Mouse (Mus musculus) bone marrow macrophage, adult 2 months (primary cell): ENCODE results near the gene Prlh. TPM values are rescaled to one million over a fixed set of nuclear protein-coding genes. Genes with fewer than 3 reads are reported as not detected.

ENCODE experiments used
- H3K27ac ChIP-seq: 2 replicates; pipeline ENCODE4 v1.5.1; 2012; ENCODE audit warnings: low read depth, low read length; ENCODE audit not compliant: insufficient read depth
- H3K4me1 ChIP-seq: 2 replicates; pipeline ENCODE4 v1.6.1; 2012; ENCODE audit warnings: low read length; ENCODE audit not compliant: control insufficient read depth, insufficient read depth
- H3K4me3 ChIP-seq: 2 replicates; pipeline ENCODE4 v1.5.1; 2012; ENCODE audit warnings: mild to moderate bottlenecking, low read length, moderate library complexity; ENCODE audit not compliant: insufficient read depth
- CTCF ChIP-seq: IDR thresholded peaks from 2 replicates; pipeline ENCODE4 v1.5.1; 2012; ENCODE audit warnings: low read depth, mild to moderate bottlenecking, low read length, moderate library complexity
- POLR2A ChIP-seq: IDR thresholded peaks from 2 replicates; pipeline ENCODE4 v1.6.1; 2012; ENCODE audit warnings: mild to moderate bottlenecking, low read depth, low read length, borderline replicate concordance
- polyA plus RNA-seq: library from polyadenylated mRNA; stranded (reverse); fragments of >200 nt; gene quantifications from 2 replicates; pipeline ENCODE4 v1.2.4, GENCODE M21; 2012; ENCODE audit not compliant: missing spikeins, insufficient read depth, insufficient read length

Gene Prlh
- polyA plus RNA-seq, 1 experiment: not detected

DNA sequence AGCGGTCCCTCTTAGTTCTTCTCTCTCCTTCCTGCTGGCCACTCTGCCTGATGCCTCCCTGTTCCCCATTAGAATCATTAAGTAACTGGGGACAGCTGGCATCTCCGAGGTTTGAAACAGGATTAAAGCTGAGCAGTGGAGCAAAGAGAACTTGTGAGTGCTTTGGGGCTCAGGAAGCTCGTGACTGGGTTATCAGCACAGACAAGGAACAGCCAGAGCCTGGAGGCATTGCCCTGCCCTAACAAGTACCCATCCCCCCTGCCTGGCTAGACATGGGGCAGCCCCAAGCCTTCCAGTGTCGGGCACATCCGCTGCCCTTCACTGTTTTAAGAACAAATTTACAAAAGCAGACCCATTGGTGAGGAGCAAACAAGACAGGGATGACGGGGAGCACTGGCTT is 35.4 kb upstream of the Prlh start:
- TF ChIP-seq CTCF (no peak), POLR2A (no peak)
- peaks cover 8% of the 10 kb centered on the region for H3K4me1 ChIP-seq
- no peak overlapping the region for H3K27ac ChIP-seq
- H3K4me3 ChIP-seq: no peak overlapping the region

DNA sequence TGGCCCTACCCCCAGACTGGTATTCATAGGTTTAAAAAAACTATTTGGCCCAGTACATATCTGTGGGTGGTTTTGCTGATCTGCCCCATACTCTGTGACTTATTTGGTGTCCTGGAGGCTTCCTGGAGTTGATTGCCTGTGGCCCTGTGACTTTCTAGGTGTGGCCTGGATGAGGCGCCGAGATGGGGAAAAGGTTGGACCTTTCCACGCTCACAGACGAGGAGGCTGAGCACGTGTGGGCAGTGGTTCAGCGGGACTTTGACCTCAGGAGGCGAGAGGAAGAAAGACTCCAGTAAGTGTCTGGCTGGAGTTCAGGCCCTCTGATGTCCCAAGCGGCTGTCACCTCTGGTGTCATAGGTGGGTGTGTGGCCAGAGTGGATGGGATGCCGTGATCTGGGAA is 31.2 kb upstream of the Prlh start:
- no peaks in the 10 kb centered on the region for H3K4me1 ChIP-seq
- no peak for TF ChIP-seq CTCF
- no peak for TF ChIP-seq POLR2A
- no peak overlapping the region for H3K27ac ChIP-seq
- no peak overlapping the region for H3K4me3 ChIP-seq

GRCm38 (mm10) chr1:90926030-90926429 is 26.9 kb upstream of the Prlh start:
- H3K4me1 ChIP-seq: no peaks in the 10 kb centered on the region
- H3K4me3 ChIP-seq: no peak overlapping the region
- TF ChIP-seq POLR2A (no peak), CTCF (no peak)
- H3K27ac ChIP-seq: no peak overlapping the region

DNA sequence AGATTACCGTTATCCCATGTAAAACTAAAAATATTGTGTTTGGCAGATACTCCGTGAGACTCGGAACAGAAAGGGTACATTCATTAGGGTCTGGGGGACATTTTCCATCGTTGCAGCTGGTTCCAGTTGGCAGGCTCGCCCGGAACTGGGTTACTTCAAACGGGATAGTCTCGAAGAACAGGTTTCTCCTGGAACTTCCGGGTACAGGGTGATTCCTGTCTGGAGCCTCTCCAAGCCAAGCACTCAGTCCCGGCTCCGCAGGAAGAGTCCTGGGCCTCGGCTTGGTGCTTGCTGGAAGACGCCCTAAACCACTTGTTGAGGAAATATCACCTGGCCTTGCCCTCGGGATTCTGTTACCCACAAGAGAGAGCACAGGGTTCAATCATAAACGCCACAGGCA is 25.6 kb upstream of the Prlh start:
- no peak overlapping the region for H3K27ac ChIP-seq
- no peak for TF ChIP-seq POLR2A
- TF ChIP-seq CTCF: no peak
- no peaks in the 10 kb centered on the region for H3K4me1 ChIP-seq
- no peak overlapping the region for H3K4me3 ChIP-seq

GRCm38 (mm10) chr1:90927929-90928574 is 24.9 kb upstream of the Prlh start:
- no peaks in the 10 kb centered on the region for H3K4me1 ChIP-seq
- no peak overlapping the region for H3K4me3 ChIP-seq
- TF ChIP-seq POLR2A: no peak
- TF ChIP-seq CTCF: no peak
- no peak overlapping the region for H3K27ac ChIP-seq

DNA sequence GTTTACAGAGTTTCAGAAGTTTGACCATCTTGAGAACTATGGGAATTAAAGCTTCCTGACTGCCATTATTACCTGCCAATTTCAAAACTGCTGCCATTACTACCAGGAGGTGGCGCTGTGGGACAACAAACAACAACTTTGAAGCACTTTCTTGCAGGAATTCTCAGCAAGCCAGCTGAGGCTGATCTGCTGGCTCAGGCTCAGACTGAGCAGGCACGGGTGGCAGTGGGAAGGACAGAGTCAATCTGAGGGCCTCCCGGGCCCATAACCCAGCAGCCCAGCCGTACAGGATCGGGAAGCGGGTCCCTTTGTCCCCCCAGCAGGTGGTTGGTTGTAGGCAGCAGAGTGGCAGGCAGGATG is 24.4 kb upstream of the Prlh start:
- H3K4me3 ChIP-seq: no peak overlapping the region
- H3K27ac ChIP-seq: no peak overlapping the region
- TF ChIP-seq CTCF (peak; percentile 41; the same call in 1 of the 2 replicates), POLR2A (no peak)
- H3K4me1 ChIP-seq: no peaks in the 10 kb centered on the region

- TF ChIP-seq POLR2A (no peak), CTCF (no peak)
- no peaks in the 10 kb centered on the region for H3K4me1 ChIP-seq
These were observed 19.9 kb upstream of the Prlh start for GRCm38 (mm10) chr1:90933001-90933400.

GRCm38 (mm10) chr1:90936990-90937389 is 15.9 kb upstream of the Prlh start:
- H3K4me1 ChIP-seq: no peaks in the 10 kb centered on the region
- TF ChIP-seq CTCF (no peak), POLR2A (no peak)
- no peak overlapping the region for H3K27ac ChIP-seq
- H3K4me3 ChIP-seq: no peak overlapping the region

More at GRCm38 (mm10) chr1:90933001-90933400, 19.9 kb upstream of the Prlh start:
- Histone ChIP-seq H3K27ac (no peak overlapping the region), H3K4me3 (no peak overlapping the region)

GRCm38 (mm10) chr1:90939980-90940379 is 12.9 kb upstream of the Prlh start:
- H3K4me3 ChIP-seq: no peak overlapping the region
- TF ChIP-seq POLR2A: no peak
- no peak for TF ChIP-seq CTCF

GRCm38 (mm10) chr1:90945171-90945570 is 7.7 kb upstream of the Prlh start:
- H3K27ac ChIP-seq: no peak overlapping the region
- TF ChIP-seq POLR2A (no peak), CTCF (no peak)
- H3K4me1 ChIP-seq: no peaks in the 10 kb centered on the region
- H3K4me3 ChIP-seq: no peak overlapping the region

More at GRCm38 (mm10) chr1:90939980-90940379, 12.9 kb upstream of the Prlh start:
- H3K27ac ChIP-seq: no peak overlapping the region
- no peaks in the 10 kb centered on the region for H3K4me1 ChIP-seq

GRCm38 (mm10) chr1:90947252-90947651 is 5.7 kb upstream of the Prlh start:
- Histone ChIP-seq H3K4me3 (no peak overlapping the region), H3K27ac (no peak overlapping the region), H3K4me1 (no peaks in the 10 kb centered on the region)
- TF ChIP-seq POLR2A (no peak), CTCF (no peak)
